Mouse (Mus musculus) myocyte (in vitro differentiated cells): ENCODE data around the gene Cript. TPM values are rescaled to one million over a fixed set of nuclear protein-coding genes. Genes with fewer than 3 reads are reported as not detected.

Source experiments
- H3K27me3 ChIP-seq: one replicate; pipeline ENCODE4 v1.6.1; 2011; ENCODE audit not compliant: control insufficient read depth, insufficient read depth, insufficient read length
- H3K36me3 ChIP-seq: one replicate; pipeline ENCODE4 v1.6.1; 2011; ENCODE audit not compliant: control insufficient read depth, insufficient read depth
- H3K4me2 ChIP-seq: one replicate; pipeline ENCODE4 v1.6.1; 2011; ENCODE audit warnings: low read depth, control low read depth
- H3K4me3 ChIP-seq: one replicate; pipeline ENCODE4 v1.5.1; 2011; ENCODE audit warnings: mild to moderate bottlenecking, control low read depth, moderate library complexity
- H3K79me2 ChIP-seq: one replicate; pipeline ENCODE4 v1.6.1; 2011; ENCODE audit not compliant: control insufficient read depth, insufficient read depth
- H3ac ChIP-seq: one replicate; pipeline ENCODE4 v1.6.1; 2011; ENCODE audit not compliant: control insufficient read depth, insufficient read length
- CEBPB ChIP-seq: IDR thresholded peaks from 2 replicates; pipeline ENCODE4 v1.6.1; 2011; ENCODE audit warnings: mild to moderate bottlenecking, moderate library complexity; ENCODE audit not compliant: poor library complexity, insufficient read depth, severe bottlenecking
- E2F4 ChIP-seq: IDR thresholded peaks from one replicate; pipeline ENCODE4 v1.6.1; 2011; ENCODE audit warnings: mild to moderate bottlenecking, control low read depth, moderate library complexity; ENCODE audit not compliant: insufficient read depth
- MAX ChIP-seq: IDR thresholded peaks from one replicate; pipeline ENCODE4 v1.6.1; 2011; ENCODE audit warnings: low read depth, mild to moderate bottlenecking, control low read depth
- MYOD1 ChIP-seq, 3 experiments: IDR thresholded peaks; one replicate each; pipeline ENCODE4 v1.6.1; 2011; ENCODE audit warnings: control low read depth in 2 of 3, low read depth in 2 of 3, mild to moderate bottlenecking in 2 of 3, moderate library complexity in 1 of 3; ENCODE audit not compliant: insufficient read length in 2 of 3, control insufficient read depth in 1 of 3
- MYOG ChIP-seq, 3 experiments: IDR thresholded peaks; one replicate each; pipeline ENCODE4 v1.6.1; 2011; ENCODE audit warnings: control low read depth in 2 of 3, low read depth in 2 of 3, mild to moderate bottlenecking in 2 of 3; ENCODE audit not compliant: insufficient read length in 2 of 3, control insufficient read depth in 1 of 3, insufficient read depth in 1 of 3
- POLR2A ChIP-seq: IDR thresholded peaks from one replicate; pipeline ENCODE4 v1.6.1; 2011; ENCODE audit warnings: low read depth, mild to moderate bottlenecking, control low read depth, moderate library complexity; ENCODE audit not compliant: insufficient read length
- POLR2AphosphoS2 ChIP-seq: IDR thresholded peaks from one replicate; pipeline ENCODE4 v1.6.1; 2011; ENCODE audit warnings: low read depth, control low read depth; ENCODE audit not compliant: insufficient read length
- REST ChIP-seq: IDR thresholded peaks from one replicate; pipeline ENCODE4 v1.6.1; 2011; ENCODE audit warnings: mild to moderate bottlenecking, control low read depth, moderate library complexity; ENCODE audit not compliant: insufficient read depth, insufficient read length
- SRF ChIP-seq: IDR thresholded peaks from one replicate; pipeline ENCODE4 v1.6.1; 2011; ENCODE audit warnings: low read depth; ENCODE audit not compliant: control insufficient read depth, insufficient read length
- TCF12 ChIP-seq: IDR thresholded peaks from one replicate; pipeline ENCODE4 v1.6.1; 2011; ENCODE audit warnings: mild to moderate bottlenecking, control low read depth; ENCODE audit not compliant: poor library complexity, insufficient read depth, severe bottlenecking
- TCF3 ChIP-seq: IDR thresholded peaks from one replicate; pipeline ENCODE4 v1.6.1; 2011; ENCODE audit warnings: low read depth, control low read depth; ENCODE audit not compliant: insufficient read length
- USF1 ChIP-seq: IDR thresholded peaks from one replicate; pipeline ENCODE4 v1.6.1; 2011; ENCODE audit warnings: low read depth, mild to moderate bottlenecking, control low read depth, moderate library complexity
- polyA plus RNA-seq: library from polyadenylated mRNA; unstranded; fragments of >200 nt; fragmentation: generic; extraction: Trizol; gene quantifications from one replicate; pipeline ENCODE4 v1.2.1, GENCODE M21; 2012; ENCODE audit warnings: missing spikeins

Cript gene
- polyA plus RNA-seq, 1 experiment: 49.1 TPM

GRCm38 (mm10) chr17:87011301-87012019 lies 13.9 kb upstream of the Cript start:
- Histone ChIP-seq H3K4me3 (no peak overlapping the region), H3K79me2 (no peaks in the 10 kb centered on the region), H3K4me2 (peak overlapping the region; percentile 52), H3K27me3 (no peaks in the 10 kb centered on the region), H3K36me3 (peaks cover 8% of the 10 kb centered on the region), H3ac (no peak overlapping the region)
- TF ChIP-seq POLR2A (no peak), MYOG (IDR thresholded peaks at IDR 0.05; ENCODE audit: control insufficient read depth in 1 of 3, insufficient read depth in 1 of 3, insufficient read length in 2 of 3, low read depth in 2 of 3) (peak in 1 of 3 experiments; percentile 13), MAX (no peak), MYOD1 (IDR thresholded peaks at IDR 0.05; ENCODE audit: control insufficient read depth in 1 of 3, insufficient read length in 2 of 3, low read depth in 2 of 3) (no peak)

GRCm38 (mm10) chr17:87019692-87020091 lies 5.7 kb upstream of the Cript start:
- no peak for TF ChIP-seq TCF3
- no peak for TF ChIP-seq REST
- TF ChIP-seq USF1: no peak
- TF ChIP-seq CEBPB: no peak
- TF ChIP-seq TCF12: no peak
- TF ChIP-seq SRF: no peak
- no peak for TF ChIP-seq MYOD1 (IDR thresholded peaks at IDR 0.05; ENCODE audit: control insufficient read depth in 1 of 3, insufficient read length in 2 of 3, low read depth in 2 of 3)
- TF ChIP-seq POLR2AphosphoS2: no peak
- TF ChIP-seq MYOG (IDR thresholded peaks at IDR 0.05; ENCODE audit: control insufficient read depth in 1 of 3, insufficient read depth in 1 of 3, insufficient read length in 2 of 3, low read depth in 2 of 3): no peak
- TF ChIP-seq POLR2A: no peak
- TF ChIP-seq MAX: no peak
- no peak for TF ChIP-seq E2F4
- peaks cover 4% of the 10 kb centered on the region for H3K36me3 ChIP-seq
- H3K79me2 ChIP-seq: no peaks in the 10 kb centered on the region
- H3ac ChIP-seq: no peak overlapping the region
- no peak overlapping the region for H3K4me2 ChIP-seq
- no peaks in the 10 kb centered on the region for H3K27me3 ChIP-seq
- H3K4me3 ChIP-seq: no peak overlapping the region

GRCm38 (mm10) chr17:87024491-87025242 lies 683 bp upstream of the Cript start:
- Histone ChIP-seq H3K4me3 (peak overlapping the region; percentile 62), H3K27me3 (no peaks in the 10 kb centered on the region), H3K79me2 (peaks cover 12% of the 10 kb centered on the region), H3K4me2 (peak overlapping the region; percentile 94), H3K36me3 (peaks cover 9% of the 10 kb centered on the region), H3ac (peak overlapping the region; percentile 27)
- TF ChIP-seq SRF: no peak

DNA sequence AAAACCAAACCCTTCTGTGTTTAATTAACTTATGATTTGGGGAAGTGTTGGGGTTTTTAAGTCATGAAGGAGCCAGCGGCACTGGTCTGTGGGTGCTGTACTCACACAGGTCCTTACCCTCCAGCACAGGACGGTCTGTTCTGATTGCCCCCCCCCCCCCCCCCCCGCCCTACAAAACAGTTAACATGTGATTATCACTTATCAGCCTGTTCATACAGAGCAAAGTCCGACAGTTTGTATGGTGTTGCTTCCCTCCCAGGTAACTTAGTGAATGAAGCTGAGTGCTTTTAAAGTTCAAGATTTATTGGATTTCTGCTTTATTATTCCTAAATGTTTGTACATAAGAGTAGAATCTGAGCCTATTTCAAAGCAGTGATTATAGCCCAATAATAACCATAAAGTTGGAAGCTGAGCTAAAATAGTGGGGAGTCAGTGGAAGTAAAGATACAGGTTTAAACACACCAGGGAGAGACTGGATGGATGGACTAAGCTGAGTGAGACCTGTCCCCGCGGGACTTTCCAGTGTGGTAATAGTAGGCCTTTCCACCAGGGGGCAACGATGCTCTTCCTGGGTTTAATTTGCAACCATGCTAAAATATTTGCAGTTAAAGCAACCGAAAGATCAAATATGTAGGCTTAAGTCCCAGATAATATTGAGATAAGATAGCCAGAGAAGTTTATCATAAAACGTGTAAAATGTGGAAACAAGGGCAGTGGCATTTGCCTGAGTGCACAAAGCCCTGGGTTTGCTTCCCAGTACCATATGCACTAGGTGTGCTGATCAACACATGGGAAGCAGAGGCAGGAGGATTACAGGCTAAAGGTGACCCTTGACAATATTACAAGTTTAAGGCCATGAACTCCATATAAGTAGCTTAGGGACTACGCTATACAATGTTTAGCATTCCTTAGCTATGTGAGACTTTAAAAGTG lies 11.1 kb downstream of the Cript start:
- no peak for TF ChIP-seq TCF3
- no peak for TF ChIP-seq E2F4
- no peak for TF ChIP-seq MYOG (IDR thresholded peaks at IDR 0.05; ENCODE audit: control insufficient read depth in 1 of 3, insufficient read depth in 1 of 3, insufficient read length in 2 of 3, low read depth in 2 of 3)
- TF ChIP-seq POLR2A: no peak
- TF ChIP-seq MAX: no peak
- TF ChIP-seq CEBPB: no peak
- no peak for TF ChIP-seq SRF
- TF ChIP-seq POLR2AphosphoS2: no peak
- TF ChIP-seq MYOD1 (IDR thresholded peaks at IDR 0.05; ENCODE audit: control insufficient read depth in 1 of 3, insufficient read length in 2 of 3, low read depth in 2 of 3): no peak
- TF ChIP-seq USF1: no peak
- TF ChIP-seq TCF12: no peak
- no peak overlapping the region for H3K4me3 ChIP-seq
- H3K27me3 ChIP-seq: no peaks in the 10 kb centered on the region
- no peak overlapping the region for H3K4me2 ChIP-seq
- no peaks in the 10 kb centered on the region for H3K79me2 ChIP-seq
- peaks cover 14% of the 10 kb centered on the region for H3K36me3 ChIP-seq
- no peak overlapping the region for H3ac ChIP-seq
